Mouse (Mus musculus): ENCODE data around the gene Gbx2. TPM values are rescaled to one million over a fixed set of nuclear protein-coding genes. Genes with fewer than 3 reads are reported as not detected.
A peak's percentile ranks its signal among the peaks of the same experiment; 100 is the strongest.

Gbx2 gene
- polyA plus RNA-seq, 1 experiment from 2014 or later = 0.98 TPM

GRCm38 (mm10) chr1:89959393-89959792, 28.4 kb upstream of the Gbx2 start:
- Histone ChIP-seq H3K4me1 (peaks cover 13% of the 10 kb centered on the region; the same call in 1 of the 2 replicates), H3K27ac (no peak overlapping the region), H3K4me2 (no peak overlapping the region), H3K4me3 (no peak overlapping the region), H3K9me3 (no peaks in the 10 kb centered on the region), H3K27me3 (peaks cover 42% of the 10 kb centered on the region), H3K9ac (no peak overlapping the region), H3K36me3 (no peaks in the 10 kb centered on the region)
- ATAC-seq (ENCODE audit: insufficient number of reproducible peaks, insufficient read depth, low FRiP score, low TSS enrichment, low read depth) = no peak
- 67% methylated on average over 4 of the region's 4 CpGs for WGBS

GRCm38 (mm10) chr1:89943202-89943601, 12.2 kb upstream of the Gbx2 start:
- H3K9ac ChIP-seq = no peak overlapping the region
- H3K4me3 ChIP-seq = no peak overlapping the region
- H3K27me3 ChIP-seq = peaks cover 98% of the 10 kb centered on the region
- H3K27ac ChIP-seq = no peak overlapping the region
- no peak for ATAC-seq (ENCODE audit: insufficient number of reproducible peaks, insufficient read depth, low FRiP score, low TSS enrichment, low read depth)
- no peak overlapping the region for H3K4me2 ChIP-seq
- WGBS = 3% methylated on average over 16 of the region's 16 CpGs
- peaks cover 17% of the 10 kb centered on the region for H3K4me1 ChIP-seq
- no peaks in the 10 kb centered on the region for H3K9me3 ChIP-seq
- no peaks in the 10 kb centered on the region for H3K36me3 ChIP-seq

- Histone ChIP-seq H3K27ac (no peak overlapping the region), H3K4me3 (peak overlapping the region; percentile 33), H3K4me2 (peak overlapping the region; percentile 59), H3K9ac (no peak overlapping the region), H3K36me3 (no peaks in the 10 kb centered on the region), H3K9me3 (no peaks in the 10 kb centered on the region), H3K4me1 (peaks cover 17% of the 10 kb centered on the region), H3K27me3 (peaks cover 98% of the 10 kb centered on the region)
- 2% methylated on average over 15 of the region's 15 CpGs for WGBS
- no peak for ATAC-seq (ENCODE audit: insufficient number of reproducible peaks, insufficient read depth, low FRiP score, low TSS enrichment, low read depth)
Measured at GRCm38 (mm10) chr1:89942395-89942976, 11.5 kb upstream of the Gbx2 start.

- ATAC-seq (ENCODE audit: insufficient number of reproducible peaks, insufficient read depth, low FRiP score, low TSS enrichment, low read depth) = no peak
- H3K36me3 ChIP-seq = no peaks in the 10 kb centered on the region
- H3K4me1 ChIP-seq = peaks cover 17% of the 10 kb centered on the region
- peaks cover 98% of the 10 kb centered on the region for H3K27me3 ChIP-seq
- H3K27ac ChIP-seq = no peak overlapping the region
- H3K4me3 ChIP-seq = peak overlapping the region; percentile 33
- under 1% methylated on average over 40 of the region's 40 CpGs for WGBS
- no peaks in the 10 kb centered on the region for H3K9me3 ChIP-seq
- H3K4me2 ChIP-seq = peak overlapping the region; percentile 59
- H3K9ac ChIP-seq = peak overlapping the region; percentile 63
Measured at GRCm38 (mm10) chr1:89941701-89942381, 10.9 kb upstream of the Gbx2 start.

GRCm38 (mm10) chr1:89940961-89941524, 10.1 kb upstream of the Gbx2 start:
- Histone ChIP-seq H3K27ac (no peak overlapping the region), H3K4me3 (no peak overlapping the region), H3K4me1 (peaks cover 17% of the 10 kb centered on the region), H3K27me3 (peaks cover 98% of the 10 kb centered on the region), H3K4me2 (peak overlapping the region; percentile 59; the same call in 1 of the 2 replicates), H3K9me3 (no peaks in the 10 kb centered on the region), H3K9ac (no peak overlapping the region), H3K36me3 (no peaks in the 10 kb centered on the region)
- 8% methylated on average over 15 of the region's 15 CpGs for WGBS
- ATAC-seq (ENCODE audit: insufficient number of reproducible peaks, insufficient read depth, low FRiP score, low TSS enrichment, low read depth) = no peak

GRCm38 (mm10) chr1:89939981-89940726, 9.2 kb upstream of the Gbx2 start:
- Histone ChIP-seq H3K27ac (no peak overlapping the region), H3K27me3 (peaks cover 98% of the 10 kb centered on the region), H3K4me3 (peak overlapping the region; percentile 5), H3K4me1 (peaks cover 24% of the 10 kb centered on the region), H3K36me3 (no peaks in the 10 kb centered on the region), H3K9ac (no peak overlapping the region), H3K9me3 (no peaks in the 10 kb centered on the region), H3K4me2 (peak overlapping the region; percentile 12; the same call in 1 of the 2 replicates)
- peak; percentile 39; the same call in 1 of the 2 replicates for ATAC-seq (ENCODE audit: insufficient number of reproducible peaks, insufficient read depth, low FRiP score, low TSS enrichment, low read depth)
- WGBS = 3% methylated on average over 34 of the region's 34 CpGs

- 25% methylated on average over 16 of the region's 16 CpGs for WGBS
- ATAC-seq (ENCODE audit: insufficient number of reproducible peaks, insufficient read depth, low FRiP score, low TSS enrichment, low read depth) = no peak
Measured at GRCm38 (mm10) chr1:89939596-89939960, 8.6 kb upstream of the Gbx2 start.

GRCm38 (mm10) chr1:89938884-89939595, 8.1 kb upstream of the Gbx2 start:
- H3K4me1 ChIP-seq = peaks cover 28% of the 10 kb centered on the region
- no peak overlapping the region for H3K27ac ChIP-seq
- H3K4me3 ChIP-seq = no peak overlapping the region
- H3K9ac ChIP-seq = no peak overlapping the region
- no peak overlapping the region for H3K4me2 ChIP-seq
- 25% methylated on average over 16 of the region's 16 CpGs for WGBS
- no peak for ATAC-seq (ENCODE audit: insufficient number of reproducible peaks, insufficient read depth, low FRiP score, low TSS enrichment, low read depth)
- no peaks in the 10 kb centered on the region for H3K36me3 ChIP-seq
- H3K9me3 ChIP-seq = no peaks in the 10 kb centered on the region
- H3K27me3 ChIP-seq = peaks cover 98% of the 10 kb centered on the region

More at GRCm38 (mm10) chr1:89939596-89939960, 8.6 kb upstream of the Gbx2 start:
- Histone ChIP-seq H3K4me3 (no peak overlapping the region), H3K9ac (no peak overlapping the region), H3K4me2 (no peak overlapping the region), H3K27ac (no peak overlapping the region), H3K27me3 (peaks cover 98% of the 10 kb centered on the region), H3K36me3 (no peaks in the 10 kb centered on the region), H3K4me1 (peaks cover 24% of the 10 kb centered on the region), H3K9me3 (no peaks in the 10 kb centered on the region)

GRCm38 (mm10) chr1:89935493-89936348, 4.7 kb upstream of the Gbx2 start:
- ATAC-seq (ENCODE audit: insufficient number of reproducible peaks, insufficient read depth, low FRiP score, low TSS enrichment, low read depth) = no peak
- H3K36me3 ChIP-seq = no peaks in the 10 kb centered on the region
- no peak overlapping the region for H3K4me3 ChIP-seq
- no peak overlapping the region for H3K9ac ChIP-seq
- peaks cover 97% of the 10 kb centered on the region for H3K27me3 ChIP-seq
- peak overlapping the region; percentile 19; the same call in 1 of the 2 replicates for H3K4me2 ChIP-seq
- no peaks in the 10 kb centered on the region for H3K9me3 ChIP-seq
- peaks cover 25% of the 10 kb centered on the region for H3K4me1 ChIP-seq
- no peak overlapping the region for H3K27ac ChIP-seq
- WGBS = 1% methylated on average over 29 of the region's 29 CpGs

- WGBS = 2% methylated on average over 19 of the region's 19 CpGs
- no peak overlapping the region for H3K27ac ChIP-seq
- peaks cover 98% of the 10 kb centered on the region for H3K27me3 ChIP-seq
- peaks cover 36% of the 10 kb centered on the region for H3K4me1 ChIP-seq
- no peak overlapping the region for H3K9ac ChIP-seq
- no peak overlapping the region for H3K4me3 ChIP-seq
- no peak for ATAC-seq (ENCODE audit: insufficient number of reproducible peaks, insufficient read depth, low FRiP score, low TSS enrichment, low read depth)
- H3K4me2 ChIP-seq = no peak overlapping the region
- no peaks in the 10 kb centered on the region for H3K36me3 ChIP-seq
- H3K9me3 ChIP-seq = no peaks in the 10 kb centered on the region
Measured at GRCm38 (mm10) chr1:89934316-89935260, 3.6 kb upstream of the Gbx2 start.
